Mouse (Mus musculus): ENCODE results near the gene Eaf1. TPM values are rescaled to one million over a fixed set of nuclear protein-coding genes. Genes with fewer than 3 reads are reported as not detected.

Gene Eaf1
- polyA plus RNA-seq, 1 experiment from 2014 or later = 20.9 TPM

DNA sequence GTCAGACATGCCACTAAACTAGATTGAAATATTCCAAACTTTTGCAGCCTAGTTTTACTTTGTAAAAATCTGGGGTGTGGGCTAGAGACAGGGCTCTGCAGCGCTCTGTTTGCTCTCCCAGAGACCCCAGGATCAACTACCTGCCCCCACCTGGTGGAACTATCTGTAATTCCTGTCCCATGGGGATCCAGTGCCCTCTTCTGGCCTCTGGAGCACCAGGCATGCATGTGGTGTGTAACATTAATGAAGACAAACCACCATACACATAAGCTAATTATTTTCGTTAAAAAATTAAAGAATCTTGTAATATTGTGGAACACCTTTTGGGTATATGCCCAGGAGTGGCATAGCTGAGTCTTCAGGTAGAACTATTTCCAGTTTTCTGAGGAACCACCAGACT is 20.9 kb upstream of the Eaf1 start:
- Histone ChIP-seq H3K4me1 (replicated peaks) (no peaks in the 10 kb centered on the region), H3K27ac (ENCODE audit: poor library complexity, severe bottlenecking) (no peak overlapping the region), H3K36me3 (peaks cover 8% of the 10 kb centered on the region; the same call in 1 of the 2 replicates), H3K9me3 (replicated peaks) (no peaks in the 10 kb centered on the region), H3K4me3 (no peak overlapping the region), H3K27me3 (replicated peaks) (no peaks in the 10 kb centered on the region), H3K4me2 (no peak overlapping the region), H3K9ac (no peak overlapping the region)
- WGBS = 79% methylated on average over 2 of the region's 2 CpGs
- ATAC-seq (ENCODE audit: insufficient number of reproducible peaks, low FRiP score) = no peak

- Histone ChIP-seq H3K4me1 (replicated peaks) (no peaks in the 10 kb centered on the region), H3K9ac (no peak overlapping the region), H3K36me3 (peaks cover 89% of the 10 kb centered on the region), H3K9me3 (replicated peaks) (no peaks in the 10 kb centered on the region), H3K4me2 (no peak overlapping the region), H3K4me3 (no peak overlapping the region), H3K27ac (ENCODE audit: poor library complexity, severe bottlenecking) (no peak overlapping the region), H3K27me3 (replicated peaks) (no peaks in the 10 kb centered on the region)
- 90% methylated on average over 5 of the region's 5 CpGs for WGBS
- no peak for ATAC-seq (ENCODE audit: insufficient number of reproducible peaks, low FRiP score)
Observed at GRCm38 (mm10) chr14:31482417-31482816, 11.8 kb upstream of the Eaf1 start.

DNA sequence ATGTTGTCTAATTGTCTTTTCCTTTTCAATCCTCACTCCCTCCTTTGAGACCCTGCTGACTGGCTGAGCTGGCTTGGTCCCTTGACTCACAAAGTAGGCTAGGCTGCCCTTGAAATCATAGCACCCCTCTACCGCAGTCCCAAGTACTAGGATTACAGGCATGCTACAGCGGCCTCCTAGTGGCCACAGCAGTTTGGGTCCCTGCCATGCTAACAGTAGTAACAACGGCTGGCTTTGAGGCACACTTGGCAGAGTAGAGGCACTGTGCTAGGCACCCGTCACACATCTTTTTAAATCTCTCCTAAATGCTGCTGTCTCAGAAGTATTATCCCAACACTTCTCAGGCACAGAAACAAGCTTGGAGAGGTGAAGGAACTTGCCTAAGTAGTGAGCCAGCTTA is 7.7 kb upstream of the Eaf1 start:
- H3K4me1 ChIP-seq (replicated peaks) = no peaks in the 10 kb centered on the region
- no peaks in the 10 kb centered on the region for H3K27me3 ChIP-seq (replicated peaks)
- H3K36me3 ChIP-seq = peaks cover 86% of the 10 kb centered on the region
- no peak overlapping the region for H3K27ac ChIP-seq (ENCODE audit: poor library complexity, severe bottlenecking)
- no peaks in the 10 kb centered on the region for H3K9me3 ChIP-seq (replicated peaks)
- H3K4me3 ChIP-seq = no peak overlapping the region
- no peak overlapping the region for H3K4me2 ChIP-seq
- no peak overlapping the region for H3K9ac ChIP-seq
- WGBS = 83% methylated on average over 4 of the region's 4 CpGs
- no peak for ATAC-seq (ENCODE audit: insufficient number of reproducible peaks, low FRiP score)

GRCm38 (mm10) chr14:31488055-31488454 is 6.1 kb upstream of the Eaf1 start:
- H3K9ac ChIP-seq = no peak overlapping the region
- 87% methylated on average over 6 of the region's 6 CpGs for WGBS
- no peak overlapping the region for H3K27ac ChIP-seq (ENCODE audit: poor library complexity, severe bottlenecking)
- no peaks in the 10 kb centered on the region for H3K27me3 ChIP-seq (replicated peaks)
- H3K9me3 ChIP-seq (replicated peaks) = no peaks in the 10 kb centered on the region
- H3K36me3 ChIP-seq = peaks cover 83% of the 10 kb centered on the region
- no peak overlapping the region for H3K4me2 ChIP-seq
- no peak for ATAC-seq (ENCODE audit: insufficient number of reproducible peaks, low FRiP score)
- H3K4me1 ChIP-seq (replicated peaks) = no peaks in the 10 kb centered on the region
- H3K4me3 ChIP-seq = no peak overlapping the region

- Histone ChIP-seq H3K9ac (peak overlapping the region; percentile 90), H3K4me3 (peak overlapping the region; percentile 89), H3K27ac (ENCODE audit: poor library complexity, severe bottlenecking) (no peak overlapping the region), H3K9me3 (replicated peaks) (no peaks in the 10 kb centered on the region), H3K36me3 (peaks cover 43% of the 10 kb centered on the region), H3K4me1 (replicated peaks) (peaks cover 34% of the 10 kb centered on the region), H3K27me3 (replicated peaks) (no peaks in the 10 kb centered on the region), H3K4me2 (peak overlapping the region; percentile 93)
- ATAC-seq (ENCODE audit: insufficient number of reproducible peaks, low FRiP score) = no peak
- 35% methylated on average over 9 of the region's 9 CpGs for WGBS
Observed at GRCm38 (mm10) chr14:31493901-31494300, 298 bp upstream of the Eaf1 start.

DNA sequence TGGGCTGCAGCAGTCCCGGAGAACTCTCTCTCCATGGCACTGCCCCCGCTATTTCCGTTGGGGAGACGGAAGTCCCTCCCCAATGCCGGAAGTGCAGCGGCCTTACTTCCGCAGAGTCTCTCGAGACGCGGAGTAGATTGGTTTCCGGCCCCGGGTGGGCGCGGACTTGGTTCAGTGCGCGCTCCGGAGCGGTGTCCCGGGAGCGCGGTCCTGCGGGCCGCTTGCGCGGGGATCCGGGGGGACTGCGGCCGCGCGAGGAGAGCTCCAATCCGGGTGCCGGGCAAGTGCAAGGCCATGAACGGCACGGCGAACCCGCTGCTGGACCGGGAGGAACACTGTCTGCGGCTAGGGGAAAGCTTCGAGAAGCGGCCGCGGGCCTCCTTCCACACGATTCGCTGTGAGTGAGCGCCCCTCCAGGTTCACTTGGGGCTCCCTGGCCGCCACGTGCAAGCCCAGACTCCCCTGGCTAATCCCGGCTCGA is 816 bp downstream of the Eaf1 start, which contains the start of gene Mettl6:
Mettl6 (minus strand) TSS at position 66 of the 481 bp plus-strand sequence.
- ATAC-seq (ENCODE audit: insufficient number of reproducible peaks, low FRiP score) = peak; percentile 90
- peak within 1 kb of the TSS; percentile 90 for H3K9ac ChIP-seq
- H3K4me2 ChIP-seq = peak within 1 kb of the TSS; percentile 93
- H3K27ac ChIP-seq (ENCODE audit: poor library complexity, severe bottlenecking) = peak within 1 kb of the TSS; percentile 83
- no peaks in the 10 kb centered on the region for H3K9me3 ChIP-seq (replicated peaks)
- under 1% methylated on average over 49 of the region's 49 CpGs for WGBS
- H3K4me3 ChIP-seq = peak within 1 kb of the TSS; percentile 89
- peaks cover 43% of the 10 kb centered on the region for H3K36me3 ChIP-seq
- H3K27me3 ChIP-seq (replicated peaks) = no peaks in the 10 kb centered on the region
- peaks cover 34% of the 10 kb centered on the region for H3K4me1 ChIP-seq (replicated peaks)

GRCm38 (mm10) chr14:31495538-31495937 is 1.3 kb downstream of the Eaf1 start:
- peaks cover 34% of the 10 kb centered on the region for H3K4me1 ChIP-seq (replicated peaks)
- no peaks in the 10 kb centered on the region for H3K27me3 ChIP-seq (replicated peaks)
- peaks cover 42% of the 10 kb centered on the region for H3K36me3 ChIP-seq
- peak overlapping the region; percentile 89 for H3K4me3 ChIP-seq
- H3K4me2 ChIP-seq = peak overlapping the region; percentile 93
- no peaks in the 10 kb centered on the region for H3K9me3 ChIP-seq (replicated peaks)
- peak overlapping the region; percentile 83; the same call in 1 of the 2 replicates for H3K27ac ChIP-seq (ENCODE audit: poor library complexity, severe bottlenecking)
- WGBS = 3% methylated on average over 8 of the region's 8 CpGs
- H3K9ac ChIP-seq = peak overlapping the region; percentile 90
- no peak for ATAC-seq (ENCODE audit: insufficient number of reproducible peaks, low FRiP score)

- no peaks in the 10 kb centered on the region for H3K27me3 ChIP-seq (replicated peaks)
- H3K27ac ChIP-seq (ENCODE audit: poor library complexity, severe bottlenecking) = no peak overlapping the region
- peaks cover 34% of the 10 kb centered on the region for H3K4me1 ChIP-seq (replicated peaks)
- ATAC-seq (ENCODE audit: insufficient number of reproducible peaks, low FRiP score) = peak; percentile 52
- peaks cover 45% of the 10 kb centered on the region for H3K36me3 ChIP-seq
- no peaks in the 10 kb centered on the region for H3K9me3 ChIP-seq (replicated peaks)
- peak overlapping the region; percentile 90 for H3K9ac ChIP-seq
- H3K4me3 ChIP-seq = peak overlapping the region; percentile 89
- 44% methylated on average over 7 of the region's 7 CpGs for WGBS
- H3K4me2 ChIP-seq = peak overlapping the region; percentile 93
Observed at GRCm38 (mm10) chr14:31496241-31496646, 2.0 kb downstream of the Eaf1 start.

GRCm38 (mm10) chr14:31499526-31499925 is 5.3 kb downstream of the Eaf1 start:
- H3K4me3 ChIP-seq = no peak overlapping the region
- no peak overlapping the region for H3K9ac ChIP-seq
- ATAC-seq (ENCODE audit: insufficient number of reproducible peaks, low FRiP score) = no peak
- 94% methylated on average over 1 of the region's 1 CpGs for WGBS
- H3K9me3 ChIP-seq (replicated peaks) = no peaks in the 10 kb centered on the region
- no peak overlapping the region for H3K27ac ChIP-seq (ENCODE audit: poor library complexity, severe bottlenecking)
- peaks cover 60% of the 10 kb centered on the region for H3K36me3 ChIP-seq
- no peaks in the 10 kb centered on the region for H3K27me3 ChIP-seq (replicated peaks)
- H3K4me2 ChIP-seq = no peak overlapping the region
- H3K4me1 ChIP-seq (replicated peaks) = peaks cover 26% of the 10 kb centered on the region

GRCm38 (mm10) chr14:31503406-31503805 is 9.2 kb downstream of the Eaf1 start:
- H3K9ac ChIP-seq = no peak overlapping the region
- WGBS = 85% methylated on average over 13 of the region's 13 CpGs

DNA sequence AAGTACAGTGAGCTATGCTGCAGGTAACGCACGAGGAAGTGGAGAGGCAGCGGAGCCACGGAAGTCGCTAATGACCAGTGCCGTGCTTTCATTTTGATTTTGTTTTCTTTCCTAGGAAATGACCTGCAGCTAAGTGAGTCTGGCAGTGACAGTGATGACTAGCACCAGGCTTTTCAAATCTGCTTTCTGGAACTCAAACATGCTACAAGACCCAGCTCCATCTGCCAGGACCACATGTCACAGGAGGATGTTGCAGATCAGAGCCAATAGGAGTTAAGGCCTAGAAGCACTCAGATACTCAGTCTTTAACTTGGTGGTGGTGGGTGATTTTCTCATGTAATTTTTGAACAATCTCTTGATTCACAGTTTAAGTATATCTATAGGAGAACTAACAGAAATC is 12.3 kb downstream of the Eaf1 start:
- WGBS = 94% methylated on average over 6 of the region's 6 CpGs
- H3K4me3 ChIP-seq = no peak overlapping the region

More at GRCm38 (mm10) chr14:31503406-31503805, 9.2 kb downstream of the Eaf1 start:
- Histone ChIP-seq H3K4me1 (replicated peaks) (peaks cover 6% of the 10 kb centered on the region), H3K4me3 (no peak overlapping the region), H3K36me3 (peaks cover 91% of the 10 kb centered on the region), H3K9me3 (replicated peaks) (no peaks in the 10 kb centered on the region), H3K4me2 (no peak overlapping the region), H3K27me3 (replicated peaks) (no peaks in the 10 kb centered on the region), H3K27ac (ENCODE audit: poor library complexity, severe bottlenecking) (no peak overlapping the region)
- no peak for ATAC-seq (ENCODE audit: insufficient number of reproducible peaks, low FRiP score)

DNA sequence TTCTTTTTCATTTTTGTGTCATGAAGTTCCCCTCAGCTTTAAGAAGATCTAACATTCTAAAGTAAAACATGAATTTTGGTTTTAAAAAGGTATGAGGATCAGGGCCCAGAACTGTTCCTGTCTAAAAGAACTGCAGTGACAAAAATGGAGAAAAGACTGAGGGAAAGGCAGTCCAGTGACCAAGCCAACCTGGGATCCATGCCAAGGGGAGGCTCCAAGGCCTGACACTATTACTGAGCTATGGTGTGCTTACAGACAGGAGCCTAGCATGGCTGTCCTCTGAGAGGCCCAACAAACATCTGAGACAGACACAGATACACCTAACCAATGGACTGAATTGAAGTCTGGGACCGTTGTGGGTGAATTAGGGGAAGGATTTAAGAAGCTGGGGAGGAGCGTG is 15.7 kb downstream of the Eaf1 start:
- ATAC-seq (ENCODE audit: insufficient number of reproducible peaks, low FRiP score) = no peak
- WGBS = 100% methylated on average over 2 of the region's 2 CpGs
- Histone ChIP-seq H3K36me3 (peaks cover 52% of the 10 kb centered on the region), H3K9ac (no peak overlapping the region), H3K4me2 (no peak overlapping the region), H3K4me3 (no peak overlapping the region), H3K27me3 (replicated peaks) (no peaks in the 10 kb centered on the region), H3K9me3 (replicated peaks) (no peaks in the 10 kb centered on the region; the same call in 1 of the 2 replicates), H3K27ac (ENCODE audit: poor library complexity, severe bottlenecking) (no peak overlapping the region), H3K4me1 (replicated peaks) (peaks cover 4% of the 10 kb centered on the region; the same call in 1 of the 2 replicates)

More for the DNA sequence above, 12.3 kb downstream of the Eaf1 start:
- Histone ChIP-seq H3K27ac (ENCODE audit: poor library complexity, severe bottlenecking) (no peak overlapping the region), H3K9ac (no peak overlapping the region), H3K36me3 (peaks cover 81% of the 10 kb centered on the region), H3K9me3 (replicated peaks) (no peaks in the 10 kb centered on the region), H3K27me3 (replicated peaks) (no peaks in the 10 kb centered on the region), H3K4me2 (no peak overlapping the region), H3K4me1 (replicated peaks) (peaks cover 4% of the 10 kb centered on the region; the same call in 1 of the 2 replicates)
- ATAC-seq (ENCODE audit: insufficient number of reproducible peaks, low FRiP score) = no peak

All from heart, embryonic 12.5 days (tissue).